Mouse (Mus musculus): ENCODE measurements around the gene Nkx3-2. TPM values are rescaled to one million over a fixed set of nuclear protein-coding genes. Genes with fewer than 3 reads are reported as not detected.

The Nkx3-2 gene
- polyA plus RNA-seq, 2 experiments: 0.02 TPM; not detected in 1

GRCm38 (mm10) chr5:41762947-41763730 lies 1.2 kb downstream of the Nkx3-2 start:
- DNase-seq (ENCODE audit: low read depth in 3 of 3, low spot score in 3 of 3) (no peak), ATAC-seq (ENCODE audit: insufficient read depth) (no peak)
- whole genome bisulfite sequencing (ENCODE audit: insufficient replicate concordance): 2% methylated on average over 41 of the region's 41 CpGs
- Histone ChIP-seq H3K9ac (replicated peaks) (no peak overlapping the region), H3K27ac (no peak overlapping the region), H3K4me3 (ENCODE audit: insufficient read depth in 1 of 2, low read depth in 2 of 2, low read length in 2 of 2) (no peak overlapping the region), H3K4me1 (replicated peaks; ENCODE audit: control insufficient read depth in 2 of 2, insufficient read depth in 2 of 2, low read length in 1 of 2) (no peaks in the 10 kb centered on the region), H3K36me3 (replicated peaks; ENCODE audit: control insufficient read depth, insufficient read depth, low read depth) (no peaks in the 10 kb centered on the region), H3K4me2 (ENCODE audit: low read depth) (no peak overlapping the region), H3K9me3 (ENCODE audit: control insufficient read depth, low read length) (no peaks in the 10 kb centered on the region), H3K27me3 (ENCODE audit: control insufficient read depth, insufficient read depth, low read length) (peaks cover 94% of the 10 kb centered on the region)
- TF ChIP-seq EP300 (IDR thresholded peaks at IDR 0.05; ENCODE audit: low read depth) (no peak), CTCF (IDR thresholded peaks at IDR 0.05; ENCODE audit: low read depth) (no peak)

- no peak overlapping the region for H3K4me3 ChIP-seq (ENCODE audit: insufficient read depth in 1 of 2, low read depth in 2 of 2, low read length in 2 of 2)
- ATAC-seq (ENCODE audit: insufficient read depth) (no peak), DNase-seq (ENCODE audit: low read depth in 3 of 3, low spot score in 3 of 3) (no peak)
- H3K4me1 ChIP-seq (replicated peaks; ENCODE audit: control insufficient read depth in 2 of 2, insufficient read depth in 2 of 2, low read length in 1 of 2): no peaks in the 10 kb centered on the region
- H3K27ac ChIP-seq: no peak overlapping the region
- TF ChIP-seq CTCF (IDR thresholded peaks at IDR 0.05; ENCODE audit: low read depth) (no peak), EP300 (IDR thresholded peaks at IDR 0.05; ENCODE audit: low read depth) (no peak)
- 2% methylated on average over 27 of the region's 27 CpGs for WGBS (ENCODE audit: insufficient replicate concordance)
- no peak overlapping the region for H3K9ac ChIP-seq (replicated peaks)
- no peaks in the 10 kb centered on the region for H3K9me3 ChIP-seq (ENCODE audit: control insufficient read depth, low read length)
- H3K4me2 ChIP-seq (ENCODE audit: low read depth): no peak overlapping the region
- H3K36me3 ChIP-seq (replicated peaks; ENCODE audit: control insufficient read depth, insufficient read depth, low read depth): no peaks in the 10 kb centered on the region
- peaks cover 94% of the 10 kb centered on the region for H3K27me3 ChIP-seq (ENCODE audit: control insufficient read depth, insufficient read depth, low read length)
Observed at GRCm38 (mm10) chr5:41762141-41762946, 2.0 kb downstream of the Nkx3-2 start.

- under 1% methylated on average over 55 of the region's 56 CpGs for WGBS (ENCODE audit: insufficient replicate concordance)
- ATAC-seq (ENCODE audit: insufficient read depth): no peak
- Histone ChIP-seq H3K9ac (replicated peaks) (no peak overlapping the region), H3K4me3 (ENCODE audit: insufficient read depth in 1 of 2, low read depth in 2 of 2, low read length in 2 of 2) (no peak overlapping the region; a peak in 1 of 4 replicates), H3K27me3 (ENCODE audit: control insufficient read depth, insufficient read depth, low read length) (peaks cover 94% of the 10 kb centered on the region), H3K27ac (no peak overlapping the region), H3K36me3 (replicated peaks; ENCODE audit: control insufficient read depth, insufficient read depth, low read depth) (no peaks in the 10 kb centered on the region), H3K9me3 (ENCODE audit: control insufficient read depth, low read length) (no peaks in the 10 kb centered on the region), H3K4me2 (ENCODE audit: low read depth) (no peak overlapping the region), H3K4me1 (replicated peaks; ENCODE audit: control insufficient read depth in 2 of 2, insufficient read depth in 2 of 2, low read length in 1 of 2) (no peaks in the 10 kb centered on the region)
- TF ChIP-seq EP300 (IDR thresholded peaks at IDR 0.05; ENCODE audit: low read depth) (no peak), CTCF (IDR thresholded peaks at IDR 0.05; ENCODE audit: low read depth) (no peak)
- no peak for DNase-seq (ENCODE audit: low read depth in 3 of 3, low spot score in 3 of 3)
Observed at GRCm38 (mm10) chr5:41761509-41762140, 2.7 kb downstream of the Nkx3-2 start.

- TF ChIP-seq CTCF (IDR thresholded peaks at IDR 0.05; ENCODE audit: low read depth) (no peak), EP300 (IDR thresholded peaks at IDR 0.05; ENCODE audit: low read depth) (no peak)
- no peak overlapping the region for H3K4me2 ChIP-seq (ENCODE audit: low read depth)
- DNase-seq (ENCODE audit: low read depth in 3 of 3, low spot score in 3 of 3) (no peak), ATAC-seq (ENCODE audit: insufficient read depth) (no peak)
- H3K36me3 ChIP-seq (replicated peaks; ENCODE audit: control insufficient read depth, insufficient read depth, low read depth): no peaks in the 10 kb centered on the region
- H3K9ac ChIP-seq (replicated peaks): no peak overlapping the region
- no peaks in the 10 kb centered on the region for H3K9me3 ChIP-seq (ENCODE audit: control insufficient read depth, low read length)
- H3K4me3 ChIP-seq (ENCODE audit: insufficient read depth in 1 of 2, low read depth in 2 of 2, low read length in 2 of 2): no peak overlapping the region
- 6% methylated on average over 22 of the region's 22 CpGs for whole genome bisulfite sequencing (ENCODE audit: insufficient replicate concordance)
- H3K4me1 ChIP-seq (replicated peaks; ENCODE audit: control insufficient read depth in 2 of 2, insufficient read depth in 2 of 2, low read length in 1 of 2): no peaks in the 10 kb centered on the region
- H3K27ac ChIP-seq: no peak overlapping the region
- H3K27me3 ChIP-seq (ENCODE audit: control insufficient read depth, insufficient read depth, low read length): peaks cover 89% of the 10 kb centered on the region
Observed at GRCm38 (mm10) chr5:41760831-41761508, 3.3 kb downstream of the Nkx3-2 start.
